In the genomic region with DNA sequence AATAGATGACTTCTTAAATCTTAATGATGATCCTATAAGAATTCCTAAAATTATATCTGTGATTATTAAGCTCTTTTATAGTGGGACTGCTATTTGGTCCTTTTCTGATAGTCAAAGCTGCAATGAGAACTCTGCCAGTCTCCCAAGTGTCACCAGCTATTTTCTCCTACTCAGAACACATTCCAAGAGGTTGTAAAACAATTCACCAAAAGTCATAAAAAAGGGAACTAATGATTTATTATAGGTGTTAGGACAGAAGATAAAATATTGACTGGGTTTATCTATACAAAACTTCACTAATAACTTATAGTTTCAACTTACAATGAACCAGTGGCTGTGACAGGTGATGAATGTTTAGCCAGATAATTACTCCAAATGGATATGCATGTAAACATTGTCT, we compare ENCODE assay signal across 4 mouse cellular contexts.
DNase-seq lines count a peak whose midpoint lies in the region; ATAC-seq and TF ChIP-seq lines count a peak whose summit lies in the region.
"Not testable (repeated sequence)": the region's sequence is repeated elsewhere in the genome, so short reads cannot be mapped to it uniquely, and the experiment has no call there.

No protein-coding gene starts in this region.

- not testable (repeated sequence) for H3K4me3 ChIP-seq in intestine, embryonic 14.5 days (ENCODE audit: low read depth, low read length); intestine, embryonic 15.5 days (replicated peaks); intestine, embryonic 16.5 days (ENCODE audit: low read length); intestine, postnatal 0 days (ENCODE audit: low read depth, low read length)

- H3K9me3 ChIP-seq in intestine, embryonic 14.5 days (ENCODE audit: control insufficient read depth, low read length); intestine, embryonic 15.5 days; intestine, embryonic 16.5 days (ENCODE audit: control insufficient read depth, low read length); intestine, postnatal 0 days (ENCODE audit: control insufficient read depth): not testable (repeated sequence)

- H3K27me3 ChIP-seq in intestine, embryonic 14.5 days (replicated peaks; ENCODE audit: control insufficient read depth, insufficient read depth, low read length); intestine, embryonic 15.5 days (replicated peaks); intestine, embryonic 16.5 days (replicated peaks; ENCODE audit: control insufficient read depth, insufficient read depth, low read length); intestine, postnatal 0 days (replicated peaks; ENCODE audit: control insufficient read depth, insufficient read depth, low read length): not testable (repeated sequence)

- DNase-seq in intestine, embryonic 14.5 days (ENCODE audit: low spot score): not testable (repeated sequence)

- H3K9ac ChIP-seq in intestine, embryonic 14.5 days (ENCODE audit: low read length); intestine, embryonic 15.5 days; intestine, embryonic 16.5 days (ENCODE audit: low read depth, low read length); intestine, postnatal 0 days (ENCODE audit: low read depth, low read length): not testable (repeated sequence)

- peak; percentile 63; the same call in 1 of the 2 replicates for ATAC-seq in intestine, embryonic 14.5 days (replicated peaks; ENCODE audit: low FRiP score, low TSS enrichment, low read depth)
- ATAC-seq in intestine, embryonic 15.5 days: peak; percentile 81
- peak; percentile 86 for ATAC-seq in intestine, embryonic 16.5 days
- peak; percentile 71 for ATAC-seq in intestine, postnatal 0 days

- H3K36me3 ChIP-seq in intestine, embryonic 14.5 days (ENCODE audit: control insufficient read depth, insufficient read depth, low read length); intestine, embryonic 15.5 days; intestine, embryonic 16.5 days (ENCODE audit: control insufficient read depth, insufficient read depth, low read length); intestine, postnatal 0 days (ENCODE audit: control insufficient read depth, insufficient read depth): not testable (repeated sequence)

- H3K4me1 ChIP-seq in intestine, embryonic 14.5 days (replicated peaks; ENCODE audit: control insufficient read depth, insufficient read depth, low read length); intestine, embryonic 15.5 days (replicated peaks); intestine, embryonic 16.5 days (ENCODE audit: control insufficient read depth, insufficient read depth, low read length); intestine, postnatal 0 days (replicated peaks; ENCODE audit: control insufficient read depth, insufficient read depth, low read length): not testable (repeated sequence)

- not testable (repeated sequence) for H3K27ac ChIP-seq in intestine, embryonic 14.5 days (ENCODE audit: low read depth); intestine, embryonic 15.5 days; intestine, embryonic 16.5 days (ENCODE audit: low read length); intestine, postnatal 0 days (ENCODE audit: low read depth, low read length)

- not testable (repeated sequence) for H3K4me2 ChIP-seq in intestine, embryonic 14.5 days (ENCODE audit: low read length); intestine, embryonic 16.5 days (ENCODE audit: low read depth, low read length)
- 0 out of 2 replicates have a peak overlapping the region, but pooled peaks have one; percentile 1 for H3K4me2 ChIP-seq in intestine, embryonic 15.5 days (replicated peaks)
- H3K4me2 ChIP-seq in intestine, postnatal 0 days (replicated peaks; ENCODE audit: low read depth): peak overlapping the region; percentile 33; the same call in 1 of the 2 replicates

- not testable (repeated sequence) for TF ChIP-seq CTCF in intestine, postnatal 0 days (IDR thresholded peaks at IDR 0.05; ENCODE audit: low read depth)
